Mouse (Mus musculus) heart, embryonic 14.5 days (tissue): ENCODE data around the gene Agbl3. TPM values are rescaled to one million over a fixed set of nuclear protein-coding genes. Genes with fewer than 3 reads are reported as not detected.
A peak's percentile ranks its signal among the peaks of the same experiment; 100 is the strongest.

Experiments
- ATAC-seq: fragments of 200-750 bp; cut with Nextera tagmentation; 2 replicates; pipeline ENCODE4 v1.8.0; 2017; ENCODE audit warnings: low read depth, moderate TSS enrichment; ENCODE audit not compliant: insufficient number of reproducible peaks, insufficient read depth, low FRiP score
- H3K27ac ChIP-seq, 2 experiments: fragments of 200-500 bp in 1 of 2; fragments of 300-500 bp in 1 of 2; sonication (generic) in 1 of 2; replicated peaks in 1 of 2; 2 replicates each; pipeline ENCODE4 v1.5.1; 2012 to 2014; ENCODE audit warnings: low read depth in 2 of 2, low read length in 2 of 2, control low read depth in 1 of 2, mild to moderate bottlenecking in 1 of 2, mixed read lengths in 1 of 2; ENCODE audit not compliant: control insufficient read depth in 1 of 2, insufficient read depth in 1 of 2
- H3K27me3 ChIP-seq: fragments of 300-500 bp; sonication (generic); 2 replicates; pipeline ENCODE4 v1.6.1; 2014; ENCODE audit warnings: mild to moderate bottlenecking, low read length, control low read depth; ENCODE audit not compliant: control insufficient read depth, insufficient read depth
- H3K36me3 ChIP-seq: fragments of 300-500 bp; sonication (generic); 2 replicates; pipeline ENCODE4 v1.6.1; 2014; ENCODE audit warnings: mild to moderate bottlenecking, control low read depth, low read length, mixed read lengths; ENCODE audit not compliant: control insufficient read depth, insufficient read depth
- H3K4me1 ChIP-seq, 2 experiments: fragments of 200-500 bp in 1 of 2; fragments of 300-500 bp in 1 of 2; sonication (generic) in 1 of 2; 2 replicates each; pipeline ENCODE4 v1.6.1; 2012 to 2014; ENCODE audit warnings: low read length in 2 of 2, control low read depth in 1 of 2, mixed read lengths in 1 of 2; ENCODE audit not compliant: control insufficient read depth in 2 of 2, insufficient read depth in 2 of 2
- H3K4me2 ChIP-seq: fragments of 300-500 bp; sonication (generic); 2 replicates; pipeline ENCODE4 v1.6.1; 2014; ENCODE audit warnings: mild to moderate bottlenecking, low read length
- H3K4me3 ChIP-seq, 2 experiments: fragments of 200-500 bp in 1 of 2; fragments of 300-500 bp in 1 of 2; sonication (generic) in 1 of 2; 2 replicates each; pipeline ENCODE4 v1.5.1; 2012 to 2014; ENCODE audit warnings: low read length in 2 of 2, mild to moderate bottlenecking in 2 of 2, control low read depth in 1 of 2, low read depth in 1 of 2, moderate library complexity in 1 of 2; ENCODE audit not compliant: control insufficient read depth in 1 of 2, insufficient read depth in 1 of 2
- H3K9ac ChIP-seq: fragments of 300-500 bp; sonication (generic); 2 replicates; pipeline ENCODE4 v1.6.1; 2014; ENCODE audit warnings: mild to moderate bottlenecking, low read length
- H3K9me3 ChIP-seq: fragments of 300-500 bp; sonication (generic); 2 replicates; pipeline ENCODE4 v1.6.1; 2016; ENCODE audit warnings: low read length, control low read depth; ENCODE audit not compliant: control insufficient read depth
- WGBS: fragments of 180-500 bp; shearing (Covaris S2); extraction: QIAGEN DNeasy Blood & Tissue Kit; methylation state at CpG from one replicate; pipeline ENCODE4 v1.1.7; 2014; 5-methylcytosine and 5-hydroxymethylcytosine counted together
- polyA plus RNA-seq: library from polyadenylated mRNA; unstranded; fragments of >200 nt; fragmentation: Nextera tagmentation; extraction: Ambion mirVana; gene quantifications from 2 replicates; pipeline ENCODE4 v1.2.1, GENCODE M21; 2014

Agbl3 gene
- polyA plus RNA-seq, 1 experiment from 2014 or later: 6.6 TPM

GRCm38 (mm10) chr6:34901911-34902444 lies 121.7 kb downstream of the Agbl3 start:
- no peak overlapping the region for H3K9ac ChIP-seq
- peaks cover 41 to 57% of the 10 kb centered on the region in 2 experiments for H3K4me1 ChIP-seq
- ATAC-seq: peak; percentile 33; the same call in 1 of the 2 replicates
- 18% methylated on average over 9 of the region's 9 CpGs for WGBS
- H3K36me3 ChIP-seq: peaks cover 58% of the 10 kb centered on the region
- H3K27me3 ChIP-seq: no peaks in the 10 kb centered on the region
- peak overlapping the region; percentile 45 for H3K4me2 ChIP-seq
- H3K27ac ChIP-seq: peak overlapping the region; percentile 70 to 73
- no peak overlapping the region for H3K4me3 ChIP-seq
- no peaks in the 10 kb centered on the region for H3K9me3 ChIP-seq

- Histone ChIP-seq H3K27ac (peak overlapping the region; percentile 70 to 73), H3K9me3 (no peaks in the 10 kb centered on the region), H3K4me2 (peak overlapping the region; percentile 45), H3K9ac (0 out of 2 replicates have a peak overlapping the region, but pooled peaks have one; percentile 5), H3K36me3 (peaks cover 59% of the 10 kb centered on the region), H3K4me3 (no peak overlapping the region), H3K27me3 (no peaks in the 10 kb centered on the region), H3K4me1 (peaks cover 41 to 61% of the 10 kb centered on the region in 2 experiments)
- ATAC-seq: no peak
- whole genome bisulfite sequencing: 69% methylated on average over 7 of the region's 7 CpGs
Measured at GRCm38 (mm10) chr6:34902578-34902977, 122.3 kb downstream of the Agbl3 start.

GRCm38 (mm10) chr6:34903441-34903840 lies 123.2 kb downstream of the Agbl3 start:
- Histone ChIP-seq H3K4me1 (peaks cover 47 to 64% of the 10 kb centered on the region in 2 experiments), H3K27ac (peak overlapping the region in 1 of 2 experiments; percentile 70; a peak in 2 of 4 replicates), H3K9ac (peak overlapping the region; percentile 54; the same call in 1 of the 2 replicates), H3K4me3 (no peak overlapping the region), H3K9me3 (no peaks in the 10 kb centered on the region), H3K36me3 (peaks cover 58% of the 10 kb centered on the region), H3K4me2 (peak overlapping the region; percentile 49), H3K27me3 (no peaks in the 10 kb centered on the region)
- no peak for ATAC-seq
- 61% methylated on average over 5 of the region's 5 CpGs for WGBS

- no peaks in the 10 kb centered on the region for H3K27me3 ChIP-seq
- H3K27ac ChIP-seq: peak overlapping the region; percentile 58 to 70; a peak in 3 of 4 replicates
- ATAC-seq: no peak
- peak overlapping the region; percentile 49 for H3K4me2 ChIP-seq
- H3K4me3 ChIP-seq: no peak overlapping the region
- peak overlapping the region; percentile 54; the same call in 1 of the 2 replicates for H3K9ac ChIP-seq
- peaks cover 61% of the 10 kb centered on the region for H3K36me3 ChIP-seq
- 17% methylated on average over 10 of the region's 10 CpGs for WGBS
- H3K9me3 ChIP-seq: no peaks in the 10 kb centered on the region
- H3K4me1 ChIP-seq: peaks cover 47 to 63% of the 10 kb centered on the region in 2 experiments
Measured at GRCm38 (mm10) chr6:34903851-34904250, 123.6 kb downstream of the Agbl3 start.

- H3K4me1 ChIP-seq: peaks cover 42 to 60% of the 10 kb centered on the region in 2 experiments
- no peaks in the 10 kb centered on the region for H3K9me3 ChIP-seq
- peak overlapping the region; percentile 54; the same call in 1 of the 2 replicates for H3K9ac ChIP-seq
- peak overlapping the region; percentile 58 to 70; a peak in 3 of 4 replicates for H3K27ac ChIP-seq
- no peaks in the 10 kb centered on the region for H3K27me3 ChIP-seq
- WGBS: 31% methylated on average over 6 of the region's 6 CpGs
- no peak for ATAC-seq
- peaks cover 64% of the 10 kb centered on the region for H3K36me3 ChIP-seq
- peak overlapping the region; percentile 49 for H3K4me2 ChIP-seq
- no peak overlapping the region for H3K4me3 ChIP-seq
Measured at GRCm38 (mm10) chr6:34904361-34904760, 124.1 kb downstream of the Agbl3 start.

- Histone ChIP-seq H3K9me3 (no peaks in the 10 kb centered on the region), H3K4me2 (no peak overlapping the region), H3K27me3 (no peaks in the 10 kb centered on the region), H3K4me3 (no peak overlapping the region), H3K27ac (no peak overlapping the region), H3K36me3 (peaks cover 56% of the 10 kb centered on the region), H3K9ac (no peak overlapping the region), H3K4me1 (peaks cover 38 to 57% of the 10 kb centered on the region in 2 experiments)
- 66% methylated on average over 2 of the region's 2 CpGs for WGBS
- no peak for ATAC-seq
Measured at GRCm38 (mm10) chr6:34906125-34906524, 125.9 kb downstream of the Agbl3 start.

- peaks cover 50% of the 10 kb centered on the region for H3K36me3 ChIP-seq
- H3K4me1 ChIP-seq: peaks cover 37 to 52% of the 10 kb centered on the region in 2 experiments
- H3K4me2 ChIP-seq: no peak overlapping the region
- H3K4me3 ChIP-seq: no peak overlapping the region
- H3K9ac ChIP-seq: no peak overlapping the region
- H3K27ac ChIP-seq: no peak overlapping the region
- no peaks in the 10 kb centered on the region for H3K27me3 ChIP-seq
- no peaks in the 10 kb centered on the region for H3K9me3 ChIP-seq
- 92% methylated on average over 4 of the region's 4 CpGs for WGBS
- ATAC-seq: no peak
Measured at GRCm38 (mm10) chr6:34906661-34907060, 126.4 kb downstream of the Agbl3 start.
